Mouse (Mus musculus): ENCODE measurements around the gene Syce2.

DNA sequence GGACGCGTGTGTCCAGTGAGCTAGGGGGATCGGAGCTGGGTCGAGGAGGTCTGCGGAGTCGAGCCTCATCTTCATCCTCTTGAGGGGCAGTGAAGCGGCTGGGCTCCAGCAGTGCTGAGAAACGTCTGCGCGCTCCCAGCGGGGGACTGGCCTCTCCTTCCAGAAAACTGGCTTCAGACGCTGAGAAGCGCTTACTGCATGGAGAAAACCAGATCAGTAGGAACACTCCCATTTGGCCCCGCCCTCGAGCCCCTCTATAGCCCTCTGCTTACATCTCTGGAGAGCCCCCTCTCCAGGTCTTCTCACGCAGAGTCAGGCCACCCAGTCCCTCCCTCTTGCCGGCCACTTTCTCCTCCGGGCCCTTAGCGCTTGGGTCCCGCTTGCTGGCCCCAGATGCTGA, 45.9 kb downstream of the Syce2 start:
- TF ChIP-seq GATA1 (IDR thresholded peaks at IDR 0.05; ENCODE audit: borderline replicate concordance, low read length) (no peak), FLI1 (IDR thresholded peaks at IDR 0.05; ENCODE audit: low read length) (no peak)
